In genomic region chr19:32178161-32178560, GRCm38 (mm10) we compare ENCODE assay signal across 15 mouse cellular contexts.
A peak's percentile ranks its signal among the peaks of the same experiment; 100 is the strongest.
DNase-seq lines count a peak whose midpoint lies in the region; ATAC-seq and TF ChIP-seq lines count a peak whose summit lies in the region.
"Had no signal": no experiment of that assay in that cellular context is flagged by ENCODE, and none has a peak within 500 bp of the region (broad histone marks: within the 10 kb centered on the region; RNA-seq: fewer than 3 reads in every experiment).

No protein-coding gene starts in this region.

- peaks cover 10% of the 10 kb centered on the region; the same call in 1 of the 2 replicates for H3K36me3 ChIP-seq in liver, embryonic 15.5 days (replicated peaks)
- H3K36me3 ChIP-seq: embryonic facial prominence, embryonic 13.5 days; forebrain, embryonic 12.5 days; midbrain, embryonic 13.5 days; neural tube, embryonic 12.5 days had no signal

- H3K9me3 ChIP-seq in liver, embryonic 15.5 days (replicated peaks) = no peaks in the 10 kb centered on the region
- H3K9me3 ChIP-seq: embryonic facial prominence, embryonic 13.5 days; forebrain, embryonic 12.5 days; midbrain, embryonic 13.5 days; neural tube, embryonic 12.5 days had no signal

- H3K4me2 ChIP-seq in liver, embryonic 15.5 days = no peak overlapping the region
- H3K4me2 ChIP-seq: embryonic facial prominence, embryonic 13.5 days; forebrain, embryonic 12.5 days; hindbrain, embryonic 14.5 days; midbrain, embryonic 13.5 days; neural tube, embryonic 12.5 days had no signal

- no peak for ATAC-seq in liver, embryonic 15.5 days (ENCODE audit: insufficient read depth)
- ATAC-seq: midbrain, embryonic 13.5 days had no signal

- 0 out of 2 replicates have a peak overlapping the region, but pooled peaks have one; percentile 1 for H3K27ac ChIP-seq in left cerebral cortex, adult 2 months
- H3K27ac ChIP-seq in cerebellum, adult 2 months (ENCODE audit: insufficient read depth, low read length) = peak overlapping the region; percentile 43
- peak overlapping the region; percentile 99 for H3K27ac ChIP-seq in liver, embryonic 15.5 days (replicated peaks)
- H3K27ac ChIP-seq: embryonic facial prominence, embryonic 13.5 days; forebrain, embryonic 12.5 days; hindbrain, embryonic 14.5 days; midbrain, embryonic 13.5 days; neural tube, embryonic 12.5 days had no signal

- intact Hi-C loops in gastrocnemius, postnatal 36 days (cut with DNase I) = no loop called here
- intact Hi-C loops in left cerebral cortex, adult 2 months (cut with DNase I) = no loop called here

- H3K4me1 ChIP-seq in cerebellum, adult 2 months (ENCODE audit: control insufficient read depth, insufficient read depth, low read length) = peaks cover 11% of the 10 kb centered on the region
- H3K4me1 ChIP-seq in liver, embryonic 15.5 days (replicated peaks) = peaks cover 96% of the 10 kb centered on the region
- H3K4me1 ChIP-seq: midbrain, embryonic 13.5 days; neural tube, embryonic 12.5 days had no signal

- H3K9ac ChIP-seq in liver, embryonic 15.5 days = no peak overlapping the region
- H3K9ac ChIP-seq: embryonic facial prominence, embryonic 13.5 days; forebrain, embryonic 12.5 days; hindbrain, embryonic 14.5 days; midbrain, embryonic 13.5 days; neural tube, embryonic 12.5 days had no signal

- WGBS in cerebellum, adult 2 months = 22% methylated on average over 2 of the region's 2 CpGs
- WGBS in liver, embryonic 15.5 days (ENCODE audit: insufficient replicate concordance) = 81% methylated on average over 2 of the region's 2 CpGs

- no peaks in the 10 kb centered on the region for H3K27me3 ChIP-seq in cerebellum, adult 2 months (ENCODE audit: control insufficient read depth, insufficient read depth, low read length)
- H3K27me3 ChIP-seq in liver, embryonic 15.5 days = no peaks in the 10 kb centered on the region
- H3K27me3 ChIP-seq: embryonic facial prominence, embryonic 13.5 days; forebrain, embryonic 12.5 days; midbrain, embryonic 13.5 days; neural tube, embryonic 12.5 days had no signal

- TF ChIP-seq CTCF in left cerebral cortex, adult 2 months (IDR thresholded peaks at IDR 0.05) = no peak
- no peak for TF ChIP-seq CTCF in cerebellum, adult 2 months (IDR thresholded peaks at IDR 0.05; ENCODE audit: borderline replicate concordance, insufficient read depth, low read depth, low read length)

- no peak for TF ChIP-seq POLR2A in cerebellum, adult 2 months (IDR thresholded peaks at IDR 0.05; ENCODE audit: borderline replicate concordance, insufficient read depth, low read length)

- H3K4me3 ChIP-seq in left cerebral cortex, adult 2 months = no peak overlapping the region
- no peak overlapping the region for H3K4me3 ChIP-seq in cerebellum, adult 2 months (replicated peaks; ENCODE audit: insufficient read depth, low read depth, low read length)
- H3K4me3 ChIP-seq in liver, embryonic 15.5 days (replicated peaks) = no peak overlapping the region
- H3K4me3 ChIP-seq: embryonic facial prominence, embryonic 13.5 days; forebrain, embryonic 12.5 days; midbrain, embryonic 13.5 days; neural tube, embryonic 12.5 days had no signal

- DNase-seq in gastrocnemius, adult 18-20 months (ENCODE audit: low spot score) = peak; percentile 45
- DNase-seq in gastrocnemius, postnatal 36 days = no peak
- DNase-seq in left cerebral cortex, adult 2 months (ENCODE audit: extremely low spot score in 1 of 2, low spot score in 2 of 2) = no peak
- no peak for DNase-seq in left cerebral cortex, adult 11 months (ENCODE audit: low spot score)
- DNase-seq in cerebellum, adult 2 months = peak; percentile 41 to 65
- no peak for DNase-seq in thymus, postnatal 10 days (ENCODE audit: low spot score in 2 of 2)
- no peak for DNase-seq in adrenal gland, postnatal 10 days
- DNase-seq: adrenal gland, adult 8-10 months; kidney, adult 8-10 months had no signal

Comparison
In these comparisons a context has a peak if more than half of its experiments do, and no peak if none do; other contexts are left out.
1. DNase-seq: peak in gastrocnemius, adult 18-20 months (single experiment) and cerebellum, adult 2 months (2 of 2); none in gastrocnemius, postnatal 36 days (0 of 2), left cerebral cortex, adult 2 months (0 of 2), left cerebral cortex, adult 11 months (single experiment), thymus, postnatal 10 days (0 of 2) and adrenal gland, postnatal 10 days (single experiment).
2. H3K27ac ChIP-seq: peak in every context shown above with its lines; median percentile 99 in liver, embryonic 15.5 days; 43 in cerebellum, adult 2 months; 1 in left cerebral cortex, adult 2 months.